Mouse (Mus musculus) c-Kit-positive CD71-positive TER-119-positive erythroid progenitor cells, embryonic 14.5 days (primary cell): ENCODE results near the gene Gli1.

Experiments
- DNase-seq: peaks from one replicate; pipeline ENCODE4 v3.0.0-alpha.2; 2013; ENCODE audit warnings: low spot score

Gli1 gene

GRCm38 (mm10) chr10:127290930-127291880 lies 50.6 kb downstream of the Gli1 start:
- DNase-seq: peak; percentile 70

GRCm38 (mm10) chr10:127290307-127290929 lies 51.4 kb downstream of the Gli1 start:
- DNase-seq: peak; percentile 100

- peak; percentile 78 for DNase-seq
These were observed 52.1 kb downstream of the Gli1 start for GRCm38 (mm10) chr10:127289573-127290191.

GRCm38 (mm10) chr10:127288800-127289572 lies 52.8 kb downstream of the Gli1 start, which contains the start of gene Mbd6:
Gene Mbd6 (minus strand): TSS chr10:127289018.
- peak; percentile 84 for DNase-seq

- DNase-seq: no peak
These were observed 53.4 kb downstream of the Gli1 start for GRCm38 (mm10) chr10:127288328-127288799.

- no peak for DNase-seq
These were observed 53.9 kb downstream of the Gli1 start for GRCm38 (mm10) chr10:127287936-127288293.

GRCm38 (mm10) chr10:127287271-127287935 lies 54.4 kb downstream of the Gli1 start:
- no peak for DNase-seq

- DNase-seq: no peak
These were observed 55.0 kb downstream of the Gli1 start for GRCm38 (mm10) chr10:127286730-127287129.

GRCm38 (mm10) chr10:127286194-127286593 lies 55.6 kb downstream of the Gli1 start:
- DNase-seq: no peak

- no peak for DNase-seq
These were observed 56.1 kb downstream of the Gli1 start for GRCm38 (mm10) chr10:127285644-127286043.

GRCm38 (mm10) chr10:127284724-127285500 lies 56.9 kb downstream of the Gli1 start:
- no peak for DNase-seq

GRCm38 (mm10) chr10:127284105-127284622 lies 57.6 kb downstream of the Gli1 start:
- DNase-seq: no peak

GRCm38 (mm10) chr10:127282620-127283215 lies 59.1 kb downstream of the Gli1 start:
- DNase-seq: no peak

- no peak for DNase-seq
These were observed 60.5 kb downstream of the Gli1 start for GRCm38 (mm10) chr10:127281316-127281715.
